Mouse (Mus musculus) mouse embryonic stem cell (cell line): ENCODE measurements around the gene Hoxd12.

ENCODE experiments used
- in situ Hi-C, 2 experiments: fragments of 300-500 bp; cut with MboI; formaldehyde crosslinking; loops; 1 replicate in 1 of 2; 3 replicates in 1 of 2; pipeline ENCODE4 v1.14.3; 2019 to 2020; ENCODE audit warnings: low sequenced_read_pairs in 2 of 2, low pct_unique_long_range_greater_than_20kb in 1 of 2, mixed read lengths in 1 of 2; ENCODE audit not compliant: unreplicated experiment in 1 of 2

The Hoxd12 gene

DNA sequence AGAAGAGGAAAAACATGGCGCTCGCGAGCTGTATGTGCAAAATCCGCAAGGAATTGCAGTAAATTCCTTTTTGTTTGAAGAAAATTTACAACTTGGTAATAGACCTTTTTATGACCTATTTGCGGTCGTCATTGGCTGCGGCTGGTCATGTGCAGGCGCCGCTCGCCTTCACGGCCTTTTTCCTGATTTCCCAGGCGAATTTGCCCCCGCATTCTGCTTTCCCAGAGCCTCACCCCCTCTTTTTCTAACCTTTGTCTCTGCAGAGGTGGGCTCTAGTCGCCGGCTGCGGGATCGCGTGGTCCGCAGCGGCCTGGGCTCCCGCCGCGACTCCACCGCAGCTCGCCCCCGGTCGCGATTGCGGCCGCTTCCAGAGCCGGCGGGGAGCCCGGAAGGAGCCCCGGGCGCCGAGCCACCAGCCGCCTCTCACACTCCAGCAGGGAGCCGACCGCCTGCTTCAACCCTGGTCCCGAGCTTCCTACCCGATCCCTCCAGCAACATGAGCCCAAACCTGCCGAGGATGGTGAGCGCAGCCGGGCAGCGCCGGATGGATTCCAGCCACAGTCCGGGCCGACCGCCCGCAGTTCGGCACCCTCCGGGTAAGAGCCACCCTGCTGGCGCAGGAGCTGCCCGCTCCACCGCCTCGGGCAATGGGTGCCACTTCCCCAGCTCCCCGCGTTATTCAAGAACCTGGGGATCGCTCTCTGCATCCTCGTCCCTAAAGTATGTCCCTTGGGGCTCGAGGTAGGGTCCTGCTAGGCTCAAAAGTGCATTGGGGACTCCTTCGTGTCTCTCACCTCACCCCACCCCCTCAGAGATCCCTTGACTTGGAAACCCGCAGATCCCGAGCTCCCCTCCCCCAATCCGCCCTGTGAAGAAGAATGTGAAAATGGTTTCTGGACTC is 37.2 kb downstream of the Hoxd12 start, which contains the start of the genes Hoxd3 and Hoxd4:
Gene Hoxd3, plus strand, starts transcription at position 207 of the 901 bp plus-strand sequence.
Gene Hoxd4, plus strand, starts transcription at position 209 of the 901 bp plus-strand sequence.
- in situ Hi-C loops: no loop called here

DNA sequence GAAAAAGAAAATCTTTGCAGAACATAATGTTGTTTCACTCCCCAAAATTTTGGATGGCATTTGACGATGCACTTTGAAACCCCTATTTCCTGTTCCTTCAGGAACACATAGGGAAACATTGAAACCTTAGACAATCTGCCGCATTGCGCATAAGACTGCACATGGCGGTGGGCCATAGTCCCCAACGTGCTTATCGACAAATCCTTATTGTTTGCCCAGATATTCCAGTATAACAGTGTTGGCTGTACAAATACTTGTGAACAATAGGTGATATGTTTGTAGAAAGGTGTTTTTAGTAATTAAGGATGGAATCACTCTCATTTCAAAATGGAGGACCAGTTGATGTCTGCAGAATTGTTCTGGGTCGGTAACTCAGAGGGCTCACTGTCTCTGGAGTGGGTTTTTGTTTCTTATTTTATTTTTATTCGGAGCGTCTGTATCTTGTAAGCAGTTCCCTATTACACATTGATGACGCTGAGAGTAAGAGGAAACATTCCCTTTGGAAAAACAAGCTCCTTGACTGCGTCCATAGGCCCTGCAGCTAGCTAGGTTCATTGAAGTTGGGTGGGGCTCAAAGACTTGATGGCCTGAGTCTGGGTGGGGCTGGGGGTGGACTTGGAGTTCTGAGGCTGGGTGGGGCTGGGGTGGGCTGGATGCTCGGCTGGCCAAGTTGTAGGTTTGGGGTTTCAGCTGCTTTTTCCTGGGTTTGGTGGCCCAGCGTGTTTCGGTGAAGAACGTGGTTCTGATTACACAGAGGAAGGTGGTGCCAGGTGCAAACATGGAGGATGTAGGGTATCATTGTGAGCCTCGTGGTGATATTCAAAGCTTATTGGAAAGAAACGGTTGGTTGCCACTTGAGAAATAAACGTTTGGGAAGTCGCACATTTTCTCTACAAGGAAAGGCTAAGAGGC is 38.7 kb downstream of the Hoxd12 start:
- in situ Hi-C loops: no loop called here

DNA sequence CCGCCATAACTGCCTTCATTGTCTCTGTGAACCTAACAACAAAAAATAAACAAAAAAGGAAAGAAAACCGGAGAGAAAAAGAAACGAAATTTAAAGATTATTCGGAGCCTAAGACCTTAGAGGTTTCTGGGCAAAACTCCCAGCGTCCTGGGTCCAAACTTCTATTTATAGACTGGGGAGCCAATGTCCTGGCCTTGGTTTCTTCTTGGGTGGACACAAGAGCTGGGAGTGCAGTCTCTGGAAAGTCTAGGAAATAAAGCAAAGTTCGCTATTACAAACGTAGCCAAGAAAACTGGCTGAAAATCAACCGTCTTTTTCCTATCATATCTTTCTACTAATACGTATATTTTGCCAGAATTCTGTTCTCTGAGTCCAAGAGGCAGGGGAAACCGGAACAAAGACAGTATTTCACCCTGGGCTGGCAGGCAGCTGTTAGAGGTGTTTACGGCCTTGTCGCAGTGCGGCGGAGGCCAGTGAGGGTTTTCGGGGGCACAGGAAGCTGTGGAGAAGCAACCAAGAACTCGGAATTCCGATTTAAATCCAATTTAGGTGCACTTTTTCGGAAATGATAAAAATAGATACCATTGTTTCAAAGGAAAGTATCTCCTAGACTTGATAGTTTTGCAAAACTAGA is 39.5 kb downstream of the Hoxd12 start:
- in situ Hi-C loops: no loop called here

DNA sequence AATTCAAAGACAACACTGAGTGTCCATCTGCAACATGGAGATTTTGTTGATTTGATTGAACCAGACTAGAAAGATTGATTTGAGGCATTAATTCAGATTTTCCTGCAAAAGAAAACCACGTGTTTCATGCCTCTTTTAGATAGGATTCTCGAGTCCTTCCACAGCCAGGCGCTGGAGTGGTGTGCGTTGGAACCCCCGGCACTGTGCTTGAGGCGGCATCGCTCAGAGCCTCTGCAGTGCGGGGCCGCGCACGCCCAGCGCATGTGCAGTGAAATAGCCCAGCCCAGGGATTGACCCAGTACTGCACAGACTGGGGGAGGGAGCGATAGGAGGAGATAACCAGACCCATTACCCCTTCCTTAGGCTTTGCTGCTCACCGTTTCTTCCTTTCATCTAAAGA is 40.1 kb downstream of the Hoxd12 start:
- in situ Hi-C loops: no loop called here

DNA sequence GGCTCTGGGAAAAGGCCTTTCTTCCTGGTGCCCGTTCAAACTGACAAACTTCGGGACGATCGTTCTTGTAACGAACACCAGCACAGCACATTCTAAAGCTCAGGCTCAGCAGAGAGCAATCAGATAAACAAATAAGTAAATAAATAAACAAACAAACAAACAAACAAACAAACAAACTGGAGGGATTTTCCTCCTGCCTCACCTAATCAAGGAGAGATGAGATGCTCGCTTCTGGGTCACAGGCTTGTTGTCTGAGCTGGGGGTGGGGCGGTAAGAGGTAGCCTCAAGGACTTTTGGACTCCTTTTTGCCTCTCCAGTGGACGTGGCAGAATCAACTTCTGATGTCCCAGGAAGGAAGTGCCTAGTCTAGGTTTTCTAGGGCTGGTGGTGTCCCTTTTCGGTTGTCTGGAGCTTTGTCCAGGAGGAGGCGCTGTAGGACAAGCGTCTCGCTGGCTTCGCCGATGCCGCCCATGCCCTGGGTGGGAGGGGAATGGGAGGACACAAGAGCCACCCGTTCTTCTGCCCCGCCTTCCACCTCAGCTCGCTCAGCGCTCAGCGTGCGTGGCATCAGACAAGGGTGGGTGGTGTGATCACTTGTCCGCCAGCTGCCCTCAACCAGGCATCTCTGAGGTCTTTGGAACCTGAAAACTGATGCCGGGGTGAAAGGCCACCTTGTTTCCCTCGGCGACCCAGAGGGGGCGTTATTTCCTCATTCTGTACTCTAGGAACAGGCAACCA is 40.9 kb downstream of the Hoxd12 start:
- in situ Hi-C loops: no loop called here

DNA sequence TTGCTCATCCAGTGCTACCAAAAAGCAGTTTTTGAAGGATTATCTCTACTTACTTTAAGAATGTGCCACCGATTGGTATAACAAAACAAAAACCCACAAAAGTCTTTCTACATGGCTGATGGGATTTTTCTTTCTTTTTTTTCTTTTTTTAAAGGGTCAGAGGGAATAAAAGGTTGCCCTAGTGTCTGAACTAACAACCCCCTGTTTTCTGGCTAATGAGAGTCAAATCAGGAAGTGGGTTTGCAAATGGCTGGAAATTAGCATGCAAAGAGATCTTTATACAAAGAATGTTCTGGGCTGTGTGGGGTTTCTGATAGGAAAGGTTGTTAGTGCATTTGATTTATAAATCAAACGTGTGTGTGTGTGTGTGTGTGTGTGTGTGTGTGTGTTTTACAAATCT is 45.6 kb downstream of the Hoxd12 start:
- in situ Hi-C loops: no loop called here

DNA sequence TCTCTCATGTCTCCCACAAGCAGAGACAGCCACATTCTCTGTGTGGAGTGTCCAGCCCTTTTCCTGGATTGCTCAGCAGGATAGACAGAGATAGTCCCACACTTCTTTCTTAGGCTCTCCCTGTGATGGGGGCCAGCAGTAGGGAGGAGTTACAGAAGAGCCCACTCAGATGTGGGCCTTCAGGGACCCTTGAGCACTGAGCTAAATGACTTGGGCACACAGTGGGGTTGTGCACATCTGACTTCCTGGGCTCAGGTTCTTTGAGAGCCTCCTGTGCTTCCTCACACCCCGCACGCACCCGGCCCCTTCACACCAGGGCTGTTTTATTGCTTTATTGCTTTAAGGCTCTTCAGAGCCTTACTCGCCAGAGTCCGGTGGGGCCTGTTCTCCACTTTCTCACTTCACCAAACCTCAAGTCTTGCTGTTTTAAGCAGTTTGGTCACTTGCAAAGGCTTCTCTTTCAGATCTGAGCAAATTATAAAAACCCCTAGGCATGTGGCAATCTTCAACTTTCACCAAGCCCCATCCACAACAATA is 46.2 kb downstream of the Hoxd12 start:
- in situ Hi-C loops: no loop called here

DNA sequence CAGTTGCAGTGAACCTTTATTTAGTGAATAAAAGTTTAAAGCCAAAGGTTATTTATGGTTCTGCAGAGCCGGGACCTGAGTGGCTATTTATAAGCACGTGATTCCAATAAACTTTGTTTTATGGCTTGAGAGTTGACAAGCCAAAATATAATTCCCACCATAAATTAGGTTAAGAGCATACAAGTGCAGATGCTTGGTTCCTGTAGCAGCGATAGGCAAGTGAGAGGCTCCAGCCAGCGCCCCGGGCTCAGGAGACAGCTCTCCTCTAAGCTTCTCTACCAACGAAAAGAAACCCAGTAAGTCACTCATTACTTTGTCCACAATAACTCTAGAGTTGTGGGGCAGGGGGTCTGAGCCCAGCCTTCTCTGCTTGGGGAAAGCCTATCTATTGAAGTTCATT is 47.1 kb downstream of the Hoxd12 start:
- in situ Hi-C loops: no loop called here

DNA sequence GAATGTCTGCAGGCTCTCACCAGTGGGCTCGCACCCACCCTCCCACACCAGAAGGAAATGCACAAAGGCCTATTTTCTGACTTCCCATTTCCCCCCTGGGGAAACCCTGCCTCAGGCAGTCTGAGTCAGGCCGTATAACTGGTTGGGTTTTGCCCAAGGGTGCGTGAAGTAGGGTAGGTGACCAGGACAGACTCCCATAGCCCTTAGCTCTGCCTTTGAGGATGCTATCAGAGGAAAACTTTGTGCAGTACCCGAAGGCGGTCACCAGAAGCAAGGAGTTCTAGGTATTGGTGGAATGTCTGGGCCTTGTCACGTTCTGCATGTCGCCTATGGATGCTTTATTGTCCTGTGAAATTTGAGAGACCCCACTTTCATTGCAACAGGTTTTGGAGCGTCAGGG is 48.1 kb downstream of the Hoxd12 start:
- in situ Hi-C loops: no loop called here

DNA sequence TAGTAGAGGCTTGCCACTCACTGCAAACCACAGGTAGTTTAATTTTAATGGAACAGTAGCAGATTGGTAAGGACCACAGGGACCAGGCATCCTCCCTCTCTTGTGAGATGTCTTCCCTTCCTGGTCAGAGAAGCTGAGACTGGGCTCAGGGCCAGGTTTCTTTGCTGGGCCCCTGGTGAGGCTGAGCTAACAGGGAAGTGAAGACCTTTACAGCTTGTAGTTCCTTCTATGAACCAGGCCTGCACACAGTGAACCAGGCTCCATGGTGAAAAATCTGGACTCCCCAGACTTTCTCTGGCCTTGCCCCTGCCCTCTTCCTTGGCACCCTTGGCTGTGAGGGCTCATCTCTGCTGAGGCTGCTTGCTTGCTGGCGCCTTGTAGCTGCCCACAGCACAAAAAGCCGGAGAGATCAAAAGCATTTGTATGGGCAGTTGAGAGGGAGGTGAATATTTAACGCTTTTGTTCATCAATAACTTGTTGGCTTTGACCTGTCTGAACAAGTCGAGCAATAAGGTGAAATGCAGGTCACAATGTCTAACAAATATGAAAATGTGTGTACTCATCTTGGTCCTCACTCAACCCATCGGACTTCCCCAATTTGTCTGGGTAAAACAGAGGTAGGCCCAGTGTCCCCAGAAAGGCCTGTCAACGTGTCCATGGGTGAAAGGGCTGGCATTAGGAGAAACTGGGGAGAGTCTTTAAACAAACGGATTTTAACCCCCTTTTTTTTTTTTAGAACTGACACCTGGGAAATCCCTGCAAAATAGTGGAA is 49.6 kb downstream of the Hoxd12 start:
- in situ Hi-C loops: no loop called here

DNA sequence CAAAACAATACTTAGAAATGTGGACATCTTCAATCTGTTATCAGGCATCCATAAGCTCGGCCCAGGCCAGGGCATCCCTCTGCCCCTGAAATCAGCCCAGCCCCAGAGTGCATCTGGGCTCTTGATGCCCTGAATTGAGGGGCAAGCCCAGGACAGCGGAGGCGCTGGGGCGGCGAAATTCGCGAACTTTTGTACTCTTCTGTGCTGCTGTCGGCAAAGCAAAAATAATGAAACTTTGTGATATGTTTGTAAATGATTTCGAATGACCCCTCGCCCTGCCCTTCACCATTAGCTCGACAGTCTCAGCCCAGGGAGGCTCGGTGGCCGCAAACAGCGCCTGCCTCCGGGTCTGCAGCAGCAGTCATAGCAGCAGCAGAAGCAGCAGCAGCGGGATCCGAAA is 50.4 kb downstream of the Hoxd12 start:
- in situ Hi-C loops: no loop called here

DNA sequence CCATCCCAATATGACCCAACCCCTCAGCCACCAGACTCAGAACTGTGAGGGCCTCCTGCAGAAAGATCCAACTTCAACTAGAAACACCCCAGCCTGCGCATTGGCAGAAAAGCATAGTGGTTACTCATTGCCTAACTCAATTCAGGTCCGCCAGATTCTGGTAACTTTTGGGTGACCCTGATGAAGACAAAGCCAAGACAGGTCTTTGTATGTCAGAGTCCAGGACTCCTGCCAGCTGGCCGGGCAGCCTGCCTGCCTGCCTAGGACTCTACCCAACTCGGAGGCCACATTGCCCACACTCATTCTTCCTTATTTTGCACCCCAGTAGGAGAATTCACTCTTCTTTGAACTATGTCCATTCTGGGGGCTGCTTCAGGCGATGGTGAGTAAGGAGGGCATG is 51.7 kb downstream of the Hoxd12 start, which contains the start of gene Gm28230:
Gene Gm28230, plus strand, starts transcription at position 178 of the 400 bp plus-strand sequence.
- in situ Hi-C loops: no loop called here

DNA sequence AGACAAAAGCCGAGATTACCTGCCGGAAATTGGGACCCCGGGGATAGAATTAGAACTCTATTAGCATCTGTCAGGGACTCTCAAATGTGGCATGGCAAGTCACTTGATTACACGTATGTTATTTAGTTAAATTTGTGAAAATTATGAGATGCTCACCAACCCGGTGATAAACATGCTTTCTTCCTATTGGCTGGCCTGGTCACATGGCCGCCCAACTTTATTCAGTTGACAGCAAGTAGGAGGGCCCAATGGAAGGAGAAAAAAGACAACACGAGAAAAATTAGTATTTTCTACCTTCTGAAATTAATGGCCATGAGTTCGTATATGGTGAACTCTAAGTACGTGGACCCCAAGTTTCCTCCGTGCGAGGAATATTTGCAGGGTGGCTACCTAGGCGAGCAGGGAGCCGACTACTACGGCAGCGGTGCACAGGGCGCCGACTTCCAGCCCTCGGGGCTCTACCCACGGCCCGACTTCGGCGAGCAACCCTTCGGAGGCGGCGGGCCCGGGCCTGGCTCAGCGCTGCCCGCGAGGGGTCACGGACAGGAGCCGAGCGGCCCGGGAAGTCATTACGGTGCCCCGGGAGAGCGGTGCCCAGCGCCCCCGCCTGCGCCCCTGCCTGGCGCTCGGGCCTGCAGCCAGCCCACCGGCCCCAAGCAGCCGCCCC is 52.3 kb downstream of the Hoxd12 start:
- in situ Hi-C loops: no loop called here
